Mouse (Mus musculus) urinary bladder, postnatal 10 days (tissue): ENCODE results near the gene Tyw1.

ENCODE experiments used
- DNase-seq: peaks from one replicate; pipeline ENCODE4 v3.0.0; 2022; ENCODE audit warnings: low spot score

The Tyw1 gene

DNA sequence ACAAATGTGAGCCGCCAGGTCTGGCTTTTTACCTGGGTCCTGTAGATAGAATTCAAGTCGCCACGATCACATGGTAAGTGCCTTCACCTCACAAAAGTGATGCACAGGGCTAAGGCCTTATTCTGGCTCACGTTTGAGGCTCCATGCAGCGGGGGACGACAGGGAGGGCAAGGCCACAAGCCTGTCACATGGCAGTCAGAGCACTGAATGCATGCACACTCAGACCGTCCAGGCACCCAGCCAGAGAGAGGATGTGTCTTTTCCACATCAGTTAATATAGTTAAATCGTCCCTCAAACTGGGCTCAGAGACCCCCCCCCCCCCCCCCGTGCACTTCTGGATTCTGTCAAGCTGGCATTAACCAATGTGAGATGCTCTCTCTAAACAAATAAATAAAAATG is 60.9 kb downstream of the Tyw1 start:
- no peak for DNase-seq

DNA sequence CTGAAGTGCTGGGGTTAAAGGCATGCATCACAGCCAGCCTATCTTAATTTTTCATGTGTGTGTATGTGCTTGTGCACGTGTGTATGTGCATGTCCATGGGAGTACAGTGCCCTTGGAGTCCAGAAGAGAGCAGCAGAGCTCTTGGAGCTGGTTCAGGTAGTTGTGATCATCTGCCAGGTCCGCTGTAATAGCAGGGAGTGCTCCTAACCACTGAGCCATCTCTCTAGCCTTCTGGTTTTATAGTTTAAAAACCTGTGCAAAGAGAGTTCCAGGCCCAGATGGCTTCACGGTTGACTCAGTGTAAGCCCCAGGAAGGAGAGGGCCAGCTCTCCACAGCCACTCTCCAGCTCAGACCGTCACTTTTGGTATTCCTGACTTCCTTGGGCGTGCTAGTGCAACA is 64.4 kb downstream of the Tyw1 start:
- no peak for DNase-seq

DNA sequence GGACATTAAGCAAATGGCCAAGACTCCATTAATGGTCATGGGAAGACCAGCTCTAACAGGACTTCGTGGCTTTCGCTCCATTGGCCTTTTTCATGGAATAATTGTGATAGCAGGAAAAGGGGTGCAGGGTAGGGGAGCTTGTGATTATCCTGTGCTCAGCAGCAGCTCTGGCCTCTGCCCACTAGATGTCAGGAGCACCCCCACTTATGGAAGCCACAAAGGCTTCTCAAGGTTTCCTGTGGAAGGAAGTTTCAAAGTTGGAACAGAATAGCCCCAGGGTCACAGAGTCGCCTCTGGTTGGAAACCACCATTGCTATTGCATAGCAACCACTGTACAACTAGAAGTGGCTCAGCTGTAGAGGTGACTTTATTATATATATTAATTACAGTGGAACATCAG is 65.1 kb downstream of the Tyw1 start:
- no peak for DNase-seq

DNA sequence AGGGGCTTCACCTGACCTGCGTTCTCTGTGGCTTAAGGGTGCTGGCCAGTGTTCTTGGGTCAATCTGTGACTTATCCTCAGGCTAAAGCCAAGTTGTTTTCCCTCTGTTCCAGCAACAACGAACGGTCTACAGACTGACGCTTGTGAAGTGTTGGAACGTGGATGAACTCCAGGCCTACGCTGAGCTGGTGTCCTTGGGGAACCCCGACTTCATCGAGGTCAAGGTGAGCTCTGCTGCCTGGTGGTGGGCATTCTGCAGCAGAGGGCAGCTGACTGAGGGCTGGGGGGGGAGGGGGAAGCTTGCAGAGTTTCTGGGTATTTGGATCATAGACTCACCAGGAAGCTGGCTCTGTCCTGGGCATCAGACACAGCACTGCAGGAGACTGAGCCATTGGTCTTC is 70.1 kb downstream of the Tyw1 start:
- DNase-seq, result no peak

DNA sequence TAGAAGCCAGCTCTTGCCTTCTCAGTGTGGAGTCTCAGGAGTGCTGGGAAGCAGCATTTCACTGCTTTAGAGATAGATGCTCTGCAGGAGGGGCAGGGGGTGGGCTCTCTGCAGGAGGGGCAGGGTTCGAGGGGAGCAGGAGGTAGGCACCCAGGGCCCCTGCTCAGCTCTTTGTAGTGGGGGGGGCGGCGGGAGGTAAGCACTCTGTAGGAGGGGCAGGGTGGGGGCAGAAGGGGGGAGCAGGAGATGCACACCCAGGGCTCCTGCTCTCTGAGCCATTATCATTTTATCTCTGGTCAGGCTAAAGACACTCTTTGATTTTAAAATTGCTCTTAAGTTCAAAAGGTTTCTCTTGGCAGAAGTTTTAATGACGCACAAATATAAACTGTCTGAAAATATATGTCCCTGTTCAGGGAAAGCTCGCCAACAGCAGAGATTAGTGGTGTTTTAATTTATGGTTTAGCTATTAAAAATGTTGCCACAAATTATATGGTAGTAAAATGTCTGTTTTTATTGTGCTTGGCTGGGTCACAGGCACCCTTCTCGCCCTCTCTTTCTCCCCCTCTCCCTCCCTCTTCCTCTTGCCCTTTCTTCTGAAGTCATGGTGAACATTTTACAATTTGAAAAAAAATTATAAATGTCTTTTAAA is 72.3 kb downstream of the Tyw1 start:
- DNase-seq, result no peak

DNA sequence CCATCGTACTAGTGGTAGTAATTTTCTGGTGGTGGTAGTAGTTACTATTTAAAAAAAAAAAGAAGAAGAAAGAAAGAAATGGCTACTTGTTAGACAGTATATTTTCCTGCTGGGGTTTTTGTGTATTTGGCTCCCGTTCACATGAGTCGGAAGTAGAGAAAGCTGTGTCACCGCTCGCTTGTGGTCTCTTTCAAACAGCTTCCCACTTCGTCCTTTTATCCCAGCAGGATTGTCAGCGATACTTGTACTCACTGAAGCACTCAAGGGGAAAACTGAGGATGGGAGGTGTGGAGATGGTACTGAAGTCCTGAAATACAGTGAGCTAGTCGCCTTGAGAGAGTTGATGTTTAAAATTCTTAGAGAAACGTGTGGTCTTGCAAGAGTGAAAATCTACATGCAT is 72.9 kb downstream of the Tyw1 start:
- no peak for DNase-seq

DNA sequence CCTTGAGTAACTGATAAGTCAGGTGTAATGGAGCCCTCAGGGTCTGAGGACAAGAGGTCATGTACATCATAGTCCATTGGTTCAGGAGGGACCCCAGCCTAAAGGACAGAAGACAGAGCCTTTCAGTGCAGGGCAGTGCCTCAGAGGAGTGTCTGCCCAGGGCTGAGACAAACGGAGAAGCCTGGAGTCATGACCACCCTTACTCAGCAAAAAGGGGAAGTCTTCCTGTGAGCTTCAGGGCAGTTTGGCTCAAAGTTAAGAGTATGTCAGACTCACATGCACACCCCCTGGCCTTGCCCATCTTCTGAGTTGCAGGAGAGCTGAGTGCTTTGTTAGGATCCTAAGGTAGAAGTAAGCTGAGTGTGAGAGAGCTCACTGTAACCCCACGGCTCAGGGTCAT is 74.5 kb downstream of the Tyw1 start:
- no peak for DNase-seq

DNA sequence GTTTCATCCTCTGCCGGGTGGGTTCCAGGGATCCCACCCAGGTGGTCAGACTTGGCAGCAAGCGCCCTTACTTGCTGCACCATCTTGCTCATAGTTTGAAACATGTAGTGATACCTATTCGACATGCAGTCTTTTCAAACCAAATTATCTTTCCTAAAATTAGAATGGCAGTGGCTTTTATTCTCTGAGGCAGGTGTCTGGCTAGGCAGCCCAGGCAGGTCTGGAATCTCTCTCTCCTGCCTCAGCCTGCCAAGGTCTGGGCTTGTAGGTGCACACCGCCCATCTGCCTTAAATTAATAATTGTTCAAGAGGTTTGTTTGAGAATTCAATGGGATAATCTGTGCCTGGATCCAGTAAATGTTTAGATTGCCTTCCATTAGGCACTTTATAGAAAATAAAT is 75.4 kb downstream of the Tyw1 start:
- no peak for DNase-seq

DNA sequence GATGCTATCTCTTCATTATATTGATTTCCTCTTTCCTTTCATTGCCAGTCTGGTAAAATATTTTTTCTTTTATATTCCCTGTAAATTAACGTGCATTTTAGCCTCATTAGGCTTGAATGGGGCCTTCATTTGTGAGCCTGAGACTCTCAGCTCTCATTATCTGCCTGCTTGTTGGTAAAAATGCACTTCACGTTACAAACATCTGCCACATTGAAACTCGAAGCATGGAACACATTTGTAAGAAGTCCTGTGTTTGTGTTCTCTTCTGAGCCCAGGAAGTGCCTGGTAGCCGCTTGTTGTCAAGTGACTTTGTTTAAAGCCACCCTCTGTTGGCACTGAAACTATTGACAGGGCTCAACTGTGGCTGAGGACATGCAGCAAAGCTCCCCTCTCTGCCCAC is 75.8 kb downstream of the Tyw1 start:
- no peak for DNase-seq

DNA sequence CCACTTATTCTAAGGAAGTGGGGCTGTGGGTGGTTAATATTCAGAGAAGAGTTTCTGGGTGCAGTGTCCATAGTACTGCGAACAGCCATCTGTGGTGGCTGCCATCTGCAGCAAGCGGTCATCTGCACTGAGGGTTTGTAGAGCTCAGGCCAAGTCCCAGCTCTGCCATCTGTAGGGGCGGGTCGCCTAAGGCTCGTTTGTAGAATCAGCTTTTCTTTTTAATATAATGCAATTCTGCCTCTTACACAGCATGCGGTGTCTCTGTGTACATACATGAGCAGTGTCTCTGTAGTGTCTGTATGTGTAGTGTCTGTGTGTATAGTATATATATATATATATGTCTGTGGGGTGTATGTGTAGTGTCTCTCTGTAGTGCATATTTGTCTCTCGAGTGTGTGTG is 78.1 kb downstream of the Tyw1 start:
- DNase-seq, result no peak

DNA sequence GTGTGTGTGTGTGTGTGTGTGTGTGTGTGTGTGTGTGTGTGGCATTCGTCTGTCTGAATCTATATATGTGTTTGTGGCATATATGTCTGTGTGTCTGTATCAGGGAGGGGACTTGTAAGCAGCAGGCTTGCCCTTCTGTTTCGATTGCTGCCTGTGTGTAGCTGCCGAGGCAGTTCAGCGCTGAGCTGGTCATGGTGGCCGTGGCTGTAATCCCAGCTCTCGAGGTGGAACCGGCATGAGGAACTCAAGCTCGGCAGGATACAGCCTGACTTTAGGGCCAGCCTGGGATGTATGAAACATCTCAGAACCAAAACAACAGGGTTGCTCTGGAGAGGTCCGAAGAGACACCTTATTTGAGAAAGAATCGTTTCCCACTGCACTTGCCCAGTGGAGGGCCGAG is 78.6 kb downstream of the Tyw1 start:
- DNase-seq, result no peak

DNA sequence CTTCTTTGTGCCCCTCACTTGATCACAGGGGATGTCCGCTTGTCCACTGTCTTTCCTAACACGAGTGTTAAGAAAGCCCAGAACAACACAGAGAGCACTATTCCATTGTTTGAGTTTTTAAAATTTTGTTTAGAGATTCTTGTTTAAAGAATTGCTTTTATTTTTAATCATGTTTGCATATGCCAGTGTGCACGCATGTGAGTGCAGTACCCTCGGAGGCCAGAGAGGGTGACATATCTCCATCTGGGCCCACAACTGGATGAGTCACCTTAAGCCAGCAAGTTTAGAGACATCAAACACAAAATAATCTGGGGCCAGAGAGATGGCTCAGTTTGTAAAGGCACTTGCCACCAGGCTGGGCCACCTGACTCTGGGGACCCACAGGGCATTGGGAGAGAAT is 80.0 kb downstream of the Tyw1 start:
- no peak for DNase-seq

DNA sequence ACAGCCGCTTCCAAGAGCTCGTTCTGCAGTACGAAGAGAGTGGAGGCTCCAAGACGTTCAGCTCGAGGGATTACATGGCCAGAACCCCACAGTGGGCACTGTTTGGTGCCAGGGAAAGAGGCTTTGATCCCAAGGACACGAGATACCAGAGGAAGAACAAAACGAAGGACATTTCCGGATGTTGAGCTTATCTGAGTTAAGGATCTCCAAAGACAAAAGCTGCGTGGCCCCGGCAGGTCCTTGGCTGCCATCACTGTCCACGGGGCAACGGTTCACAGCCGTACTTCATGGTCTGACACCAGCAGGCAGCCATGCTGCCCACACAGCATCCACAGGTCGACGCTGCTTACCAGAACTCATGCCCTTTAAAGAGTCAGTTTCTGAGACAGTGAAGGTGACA is 85.2 kb downstream of the Tyw1 start:
- no peak for DNase-seq

DNA sequence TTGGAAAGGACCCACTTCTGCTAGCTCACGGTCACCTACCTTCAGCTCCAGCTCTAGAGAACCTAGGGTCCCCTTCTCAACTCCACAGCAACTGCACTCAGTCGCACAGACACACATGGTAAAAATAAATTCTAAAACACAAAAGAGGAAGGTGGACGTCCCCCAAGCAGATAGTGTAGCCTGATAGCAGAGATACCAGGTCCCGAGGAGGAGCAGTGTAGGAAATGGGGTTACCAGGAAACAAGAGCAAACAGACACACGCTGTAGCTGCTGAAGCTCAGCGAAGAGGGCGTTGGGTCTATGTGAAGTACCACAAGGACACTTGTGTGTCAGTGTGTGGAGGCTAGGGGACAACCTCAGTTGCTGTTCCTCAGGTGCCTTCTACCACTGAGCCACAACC is 89.6 kb downstream of the Tyw1 start:
- no peak for DNase-seq

DNA sequence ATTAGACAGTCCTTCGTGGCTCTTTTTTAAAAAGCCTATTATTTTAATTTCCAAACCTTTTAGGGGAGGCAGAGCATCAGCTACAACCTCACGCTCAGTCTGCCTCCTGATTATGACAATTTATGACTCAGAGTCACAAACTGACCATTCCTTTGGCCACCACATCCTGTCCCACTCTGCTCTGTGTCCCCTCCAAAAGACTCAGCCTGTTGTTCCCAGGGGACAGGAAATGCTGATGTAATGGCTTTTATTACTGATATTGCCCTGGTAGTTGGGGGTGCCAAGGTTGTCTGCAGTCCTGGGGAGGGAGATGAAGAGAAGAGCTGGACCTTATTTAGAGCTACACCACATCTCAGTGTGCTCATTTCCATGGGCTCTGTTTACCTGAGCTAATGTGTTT is 90.5 kb downstream of the Tyw1 start:
- no peak for DNase-seq

DNA sequence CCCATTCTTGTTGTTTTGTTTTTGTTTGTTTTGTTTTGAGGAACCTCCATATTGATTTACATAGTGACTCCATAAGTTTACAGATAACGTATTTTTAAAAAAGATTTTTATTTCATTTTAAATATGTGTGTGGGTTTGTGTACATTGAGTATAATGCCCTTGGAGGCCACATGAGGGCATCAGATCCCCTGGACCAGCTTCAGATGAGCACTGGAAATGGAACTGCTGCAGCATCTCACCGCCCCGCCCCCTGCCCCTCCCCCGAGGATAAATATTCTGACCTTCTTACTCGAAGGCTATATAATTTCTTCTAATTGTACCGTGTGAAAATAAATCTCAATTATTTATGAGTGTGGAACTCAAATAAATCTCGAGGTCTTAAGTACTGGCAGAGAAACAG is 99.8 kb downstream of the Tyw1 start:
- DNase-seq, result no peak

DNA sequence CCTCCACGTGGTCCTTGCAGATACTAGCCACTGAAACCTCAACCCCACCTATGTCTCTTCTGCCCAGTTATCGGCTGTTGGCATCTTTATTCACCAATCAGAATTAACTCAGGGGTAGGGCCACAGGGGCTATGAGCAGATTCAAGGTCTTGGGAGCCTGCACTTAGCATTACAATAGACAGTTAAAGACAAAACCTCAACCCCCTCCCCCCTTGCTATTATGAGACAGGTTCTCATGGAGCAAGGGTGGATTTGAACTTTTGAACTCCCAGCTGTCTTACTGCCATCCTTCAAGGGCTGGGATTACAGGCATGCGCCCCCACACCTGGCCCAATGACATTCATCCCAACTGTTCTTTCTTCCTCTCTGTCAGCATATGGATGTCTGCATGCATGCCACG is 107.7 kb downstream of the Tyw1 start:
- no peak for DNase-seq

DNA sequence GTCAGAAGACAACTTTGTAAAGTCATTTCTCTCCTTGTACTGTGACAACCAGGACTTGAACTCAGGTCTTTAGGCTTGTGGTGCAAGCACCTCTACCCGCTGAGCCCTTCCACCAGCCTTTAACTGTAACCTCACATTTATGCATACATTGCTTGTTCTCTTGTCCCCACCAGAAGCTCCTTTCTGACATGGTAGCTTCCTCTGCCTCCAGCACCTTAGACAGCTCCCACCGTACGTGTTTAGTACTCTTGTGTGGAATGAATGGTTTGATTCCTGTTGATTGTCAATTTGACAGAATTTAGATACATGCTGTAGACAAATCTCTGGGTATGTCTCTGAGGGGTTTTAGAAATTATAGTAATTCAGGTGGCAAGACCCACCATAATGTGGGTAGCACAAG is 108.4 kb downstream of the Tyw1 start:
- DNase-seq, result no peak

DNA sequence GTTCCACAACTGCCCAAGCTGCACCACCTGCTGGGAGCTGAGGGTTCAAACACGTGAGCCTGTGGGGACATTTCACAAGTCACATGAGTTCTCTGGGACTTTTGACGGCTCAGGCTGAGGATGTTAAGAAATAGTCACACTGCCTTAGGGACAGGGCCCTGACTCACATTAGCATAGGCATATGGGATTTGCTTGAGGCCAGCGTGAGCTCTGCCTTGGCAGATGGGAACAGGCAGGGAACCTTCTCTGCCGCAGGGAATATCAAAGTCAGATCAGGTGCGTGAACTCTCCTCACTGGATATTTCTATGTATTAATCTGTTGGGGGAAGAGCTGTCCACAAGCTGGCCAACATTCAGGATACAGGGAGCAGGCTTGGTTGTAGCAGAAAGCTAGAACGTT is 112.8 kb downstream of the Tyw1 start:
- no peak for DNase-seq

DNA sequence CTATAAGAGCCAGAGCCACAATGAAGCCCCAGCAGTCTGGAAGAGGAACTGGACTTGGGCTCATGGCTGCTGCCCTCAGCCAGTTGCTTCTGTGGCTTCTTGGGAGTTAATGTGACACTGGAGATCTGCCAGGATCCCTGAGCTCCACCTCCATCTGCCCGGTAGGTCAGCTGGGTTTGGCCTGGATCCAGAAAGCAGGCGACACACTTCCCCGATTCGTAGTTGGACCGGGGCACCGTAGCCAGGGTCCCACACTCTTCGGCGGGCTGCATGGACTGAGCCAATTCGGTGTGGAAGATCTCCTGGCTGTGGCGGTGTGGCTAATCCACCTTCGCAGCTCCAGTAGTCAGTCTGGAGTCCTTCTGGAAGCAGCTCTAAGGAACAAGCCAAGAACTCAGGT is 113.8 kb downstream of the Tyw1 start, which contains the start of gene Caln1:
Gene Caln1 (plus strand): TSS at position 219 of the 400 bp plus-strand sequence.
- no peak for DNase-seq

DNA sequence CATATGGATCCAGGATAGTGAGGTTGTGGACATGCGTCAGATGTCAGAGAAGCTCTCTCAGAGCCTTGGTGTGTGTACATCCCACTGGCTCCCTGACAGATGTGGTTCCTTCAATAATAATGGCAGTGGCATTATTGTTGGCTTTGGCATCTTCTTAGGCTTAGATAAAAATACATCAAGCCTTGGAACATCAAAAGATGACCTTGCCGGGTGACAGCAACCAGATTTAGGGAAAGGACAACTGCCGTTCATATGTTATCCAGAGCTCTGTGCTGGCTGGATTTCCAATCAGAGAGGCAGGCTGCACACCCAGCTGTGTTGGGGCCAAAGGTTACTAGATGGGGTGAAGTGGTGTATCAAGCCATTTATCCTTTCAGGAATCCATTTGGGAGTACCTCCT is 120.0 kb downstream of the Tyw1 start:
- DNase-seq, result no peak

DNA sequence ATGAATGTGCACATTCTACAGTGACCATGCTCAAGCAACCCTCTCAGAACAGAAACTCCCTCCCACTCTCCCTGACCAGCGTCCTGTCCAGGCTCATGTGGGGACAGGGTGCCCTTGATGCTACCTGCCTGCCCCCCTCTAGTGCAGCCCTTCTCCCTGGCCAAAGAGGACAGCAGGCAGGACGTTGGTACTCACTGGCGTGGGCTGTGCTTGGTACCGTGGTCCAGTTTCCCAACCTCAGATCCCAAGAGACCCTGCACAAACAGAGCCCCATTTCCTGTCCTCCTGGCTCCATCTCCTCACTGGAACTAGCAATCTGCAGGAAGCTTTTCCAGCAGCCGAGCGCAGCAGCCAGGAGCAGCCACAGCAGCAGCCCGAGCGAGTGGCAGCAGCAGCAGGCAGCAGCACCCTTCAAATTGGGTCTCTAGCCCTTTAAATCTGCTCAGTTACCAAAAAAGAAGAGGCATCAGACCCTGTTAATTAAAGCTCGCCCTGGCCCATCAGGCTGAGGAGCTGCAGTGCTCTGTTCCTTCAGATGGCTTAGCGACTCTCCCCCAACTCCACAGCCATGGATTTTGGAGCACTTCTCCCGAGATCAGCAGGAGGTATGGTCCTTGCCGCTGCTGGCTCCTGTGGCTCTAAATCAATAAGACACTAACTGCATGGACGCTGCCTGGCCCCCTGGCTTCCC is 128.9 kb downstream of the Tyw1 start, which contains the start of gene A330070K13Rik:
Gene A330070K13Rik (minus strand): TSS at position 410 of the 691 bp plus-strand sequence.
- DNase-seq, result no peak

DNA sequence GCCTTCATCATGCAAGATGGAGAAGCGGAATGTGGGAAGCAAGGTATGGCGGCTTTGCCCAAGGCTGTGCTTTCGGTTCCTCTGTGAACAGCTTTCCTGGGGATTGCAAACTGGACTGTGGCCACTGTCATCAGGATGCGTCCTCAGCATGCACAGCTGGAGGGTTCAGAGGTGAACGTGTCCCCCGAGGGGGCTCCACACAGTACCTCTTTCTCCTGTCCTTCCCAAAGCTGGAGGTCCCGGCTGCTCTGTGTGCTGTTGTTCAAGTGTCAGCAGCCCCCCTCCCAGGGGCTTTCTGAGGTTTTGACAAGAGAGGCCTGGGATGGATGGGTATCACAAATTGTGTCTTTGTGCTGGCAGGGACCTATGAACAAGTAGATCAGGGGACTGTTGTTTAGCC is 131.0 kb downstream of the Tyw1 start:
- no peak for DNase-seq
